Mouse (Mus musculus): ENCODE results near the gene Rapgef4. TPM values are rescaled to one million over a fixed set of nuclear protein-coding genes. Genes with fewer than 3 reads are reported as not detected.

Rapgef4 gene
- polyA plus RNA-seq, 1 experiment from 2014 or later, result 3.0 TPM

DNA sequence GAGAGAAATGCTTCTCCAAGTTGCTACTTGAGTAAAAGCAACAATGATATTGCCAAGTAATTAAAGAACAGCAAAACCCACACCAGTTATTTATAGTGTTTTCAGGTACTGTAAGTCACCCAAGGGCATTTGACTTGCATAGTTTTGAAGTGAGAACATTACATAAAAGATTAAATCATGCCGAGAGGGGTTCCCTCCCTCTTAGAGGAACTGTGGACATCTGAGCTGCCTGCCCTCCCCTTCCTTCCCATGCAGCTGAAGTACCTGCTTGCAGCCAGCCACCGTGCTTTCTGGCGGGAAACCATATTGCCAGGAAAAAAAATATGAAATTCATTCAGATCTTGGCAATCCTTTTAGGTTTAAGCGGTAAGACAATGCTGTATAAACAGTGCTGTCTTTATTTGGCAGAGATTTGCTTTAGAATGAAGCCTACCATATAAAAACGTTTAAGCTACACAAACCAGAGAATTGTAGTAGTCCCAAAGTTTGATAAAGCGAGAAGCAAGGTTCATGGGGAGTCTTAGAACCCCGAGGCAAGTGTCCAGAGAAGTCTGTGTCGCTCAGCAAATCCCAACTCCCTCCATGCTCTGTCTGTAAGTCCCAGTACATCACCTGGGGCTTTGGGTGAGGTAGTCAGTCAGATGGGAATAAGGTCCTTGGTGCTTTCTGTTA lies 174.2 kb downstream of the Rapgef4 start:
- Histone ChIP-seq H3K4me2 (ENCODE audit: low read length) (no peak overlapping the region), H3K27ac (replicated peaks in 1 of 2; ENCODE audit: control insufficient read depth in 1 of 2, insufficient read depth in 1 of 2, low read depth in 2 of 2, low read length in 2 of 2) (peak overlapping the region in 1 of 2 experiments; percentile 41; a peak in 2 of 4 replicates), H3K36me3 (ENCODE audit: control insufficient read depth, insufficient read depth, low read length) (no peaks in the 10 kb centered on the region), H3K27me3 (ENCODE audit: control insufficient read depth, insufficient read depth, low read length) (no peaks in the 10 kb centered on the region), H3K9ac (ENCODE audit: low read length) (no peak overlapping the region), H3K4me1 (ENCODE audit: control insufficient read depth in 2 of 2, insufficient read depth in 2 of 2, low read length in 2 of 2) (peaks cover 21 to 23% of the 10 kb centered on the region in 2 experiments), H3K9me3 (ENCODE audit: control insufficient read depth, low read length) (no peaks in the 10 kb centered on the region), H3K4me3 (ENCODE audit: control insufficient read depth in 1 of 2, insufficient read depth in 1 of 2, low read depth in 1 of 2, low read length in 2 of 2) (no peak overlapping the region)
- no peak for ATAC-seq (ENCODE audit: insufficient number of reproducible peaks, insufficient read depth, low FRiP score, low read depth)
- WGBS, result 40% methylated on average over 8 of the region's 8 CpGs

- Histone ChIP-seq H3K4me1 (ENCODE audit: control insufficient read depth in 2 of 2, insufficient read depth in 2 of 2, low read length in 2 of 2) (peaks cover 20 to 23% of the 10 kb centered on the region in 2 experiments), H3K27ac (replicated peaks in 1 of 2; ENCODE audit: control insufficient read depth in 1 of 2, insufficient read depth in 1 of 2, low read depth in 2 of 2, low read length in 2 of 2) (no peak overlapping the region), H3K36me3 (ENCODE audit: control insufficient read depth, insufficient read depth, low read length) (no peaks in the 10 kb centered on the region), H3K9ac (ENCODE audit: low read length) (no peak overlapping the region), H3K4me2 (ENCODE audit: low read length) (no peak overlapping the region), H3K9me3 (ENCODE audit: control insufficient read depth, low read length) (no peaks in the 10 kb centered on the region), H3K27me3 (ENCODE audit: control insufficient read depth, insufficient read depth, low read length) (no peaks in the 10 kb centered on the region), H3K4me3 (ENCODE audit: control insufficient read depth in 1 of 2, insufficient read depth in 1 of 2, low read depth in 1 of 2, low read length in 2 of 2) (no peak overlapping the region)
- no peak for ATAC-seq (ENCODE audit: insufficient number of reproducible peaks, insufficient read depth, low FRiP score, low read depth)
- 91% methylated on average over 5 of the region's 5 CpGs for WGBS
Measured at GRCm38 (mm10) chr2:72156484-72156883, 175.4 kb downstream of the Rapgef4 start.

DNA sequence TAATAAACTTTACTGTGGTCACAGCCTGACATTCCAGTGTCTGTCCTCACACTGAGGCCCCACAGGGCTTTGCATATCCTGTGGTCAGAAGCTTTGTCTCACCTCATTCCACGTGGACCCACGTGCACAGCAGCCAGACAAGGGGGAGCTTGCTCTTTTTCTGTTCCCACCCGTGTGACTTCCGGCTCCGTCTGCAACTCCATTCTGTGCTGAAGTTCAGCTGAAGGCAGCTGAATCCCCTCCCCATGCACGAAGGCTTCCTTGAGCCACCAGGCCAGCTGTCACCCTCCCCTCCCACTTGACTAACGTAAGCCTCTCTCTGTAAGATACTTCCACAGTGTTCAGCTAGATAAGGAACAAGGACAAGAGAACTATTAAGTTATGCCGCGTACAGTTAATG lies 176.5 kb downstream of the Rapgef4 start:
- H3K9me3 ChIP-seq (ENCODE audit: control insufficient read depth, low read length), result no peaks in the 10 kb centered on the region
- no peaks in the 10 kb centered on the region for H3K36me3 ChIP-seq (ENCODE audit: control insufficient read depth, insufficient read depth, low read length)
- H3K9ac ChIP-seq (ENCODE audit: low read length), result peak overlapping the region; percentile 36; the same call in 1 of the 2 replicates
- ATAC-seq (ENCODE audit: insufficient number of reproducible peaks, insufficient read depth, low FRiP score, low read depth), result no peak
- 4% methylated on average over 9 of the region's 9 CpGs for WGBS
- H3K4me3 ChIP-seq (ENCODE audit: control insufficient read depth in 1 of 2, insufficient read depth in 1 of 2, low read depth in 1 of 2, low read length in 2 of 2), result no peak overlapping the region
- H3K4me2 ChIP-seq (ENCODE audit: low read length), result no peak overlapping the region
- no peaks in the 10 kb centered on the region for H3K27me3 ChIP-seq (ENCODE audit: control insufficient read depth, insufficient read depth, low read length)
- peaks cover 16 to 23% of the 10 kb centered on the region in 2 experiments for H3K4me1 ChIP-seq (ENCODE audit: control insufficient read depth in 2 of 2, insufficient read depth in 2 of 2, low read length in 2 of 2)
- peak overlapping the region in 1 of 2 experiments; percentile 51; a peak in 3 of 4 replicates for H3K27ac ChIP-seq (replicated peaks in 1 of 2; ENCODE audit: control insufficient read depth in 1 of 2, insufficient read depth in 1 of 2, low read depth in 2 of 2, low read length in 2 of 2)

DNA sequence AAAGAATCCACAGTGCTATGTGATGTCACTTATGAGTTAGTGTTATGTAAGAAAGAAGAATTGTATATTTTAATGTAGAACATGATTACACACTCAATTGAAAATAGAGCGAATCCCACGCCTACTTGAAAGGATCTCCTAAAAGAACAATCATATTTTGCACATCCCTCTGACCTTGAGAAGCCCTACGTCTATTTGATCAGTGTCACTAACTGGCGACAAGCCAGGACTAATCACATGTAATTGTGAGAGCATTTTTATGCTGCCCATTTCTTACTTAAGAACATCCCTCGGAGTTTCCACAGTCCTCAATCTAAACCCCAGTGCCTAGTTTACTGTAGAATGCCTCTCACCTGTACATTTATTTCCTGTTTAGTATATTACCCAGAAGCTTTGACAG lies 177.0 kb downstream of the Rapgef4 start:
- no peak overlapping the region; a peak in 1 of 4 replicates for H3K27ac ChIP-seq (replicated peaks in 1 of 2; ENCODE audit: control insufficient read depth in 1 of 2, insufficient read depth in 1 of 2, low read depth in 2 of 2, low read length in 2 of 2)
- H3K9me3 ChIP-seq (ENCODE audit: control insufficient read depth, low read length), result no peaks in the 10 kb centered on the region
- H3K9ac ChIP-seq (ENCODE audit: low read length), result no peak overlapping the region
- 68% methylated on average over 5 of the region's 5 CpGs for WGBS
- no peaks in the 10 kb centered on the region for H3K36me3 ChIP-seq (ENCODE audit: control insufficient read depth, insufficient read depth, low read length)
- no peak overlapping the region for H3K4me2 ChIP-seq (ENCODE audit: low read length)
- no peak overlapping the region for H3K4me3 ChIP-seq (ENCODE audit: control insufficient read depth in 1 of 2, insufficient read depth in 1 of 2, low read depth in 1 of 2, low read length in 2 of 2)
- H3K27me3 ChIP-seq (ENCODE audit: control insufficient read depth, insufficient read depth, low read length), result no peaks in the 10 kb centered on the region
- peaks cover 16 to 23% of the 10 kb centered on the region in 2 experiments for H3K4me1 ChIP-seq (ENCODE audit: control insufficient read depth in 2 of 2, insufficient read depth in 2 of 2, low read length in 2 of 2)
- no peak for ATAC-seq (ENCODE audit: insufficient number of reproducible peaks, insufficient read depth, low FRiP score, low read depth)

GRCm38 (mm10) chr2:72158691-72159225 lies 177.7 kb downstream of the Rapgef4 start:
- 84% methylated on average over 10 of the region's 10 CpGs for WGBS
- ATAC-seq (ENCODE audit: insufficient number of reproducible peaks, insufficient read depth, low FRiP score, low read depth), result no peak

DNA sequence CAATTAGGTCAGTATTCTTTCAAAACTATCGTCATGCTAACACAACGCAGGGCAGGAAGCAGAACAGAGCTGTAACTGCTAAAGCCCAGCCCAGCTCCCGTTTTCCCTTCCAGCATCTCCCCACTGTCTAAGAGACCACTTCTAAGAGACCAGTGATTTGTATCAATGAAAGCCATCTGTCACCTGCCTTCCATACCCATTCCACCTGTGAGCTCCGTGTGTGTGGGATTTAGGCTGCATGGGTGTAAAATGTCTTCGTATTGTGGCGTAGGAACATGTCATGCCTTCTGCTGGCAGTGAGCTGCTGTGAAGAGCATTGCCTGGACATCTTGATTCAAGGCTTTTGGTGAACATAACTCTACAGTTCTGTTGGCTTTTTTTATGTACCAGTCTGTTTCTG lies 178.2 kb downstream of the Rapgef4 start:
- WGBS, result 77% methylated on average over 6 of the region's 6 CpGs
- no peak overlapping the region for H3K27ac ChIP-seq (replicated peaks in 1 of 2; ENCODE audit: control insufficient read depth in 1 of 2, insufficient read depth in 1 of 2, low read depth in 2 of 2, low read length in 2 of 2)
- no peak for ATAC-seq (ENCODE audit: insufficient number of reproducible peaks, insufficient read depth, low FRiP score, low read depth)
- H3K9ac ChIP-seq (ENCODE audit: low read length), result no peak overlapping the region
- H3K36me3 ChIP-seq (ENCODE audit: control insufficient read depth, insufficient read depth, low read length), result no peaks in the 10 kb centered on the region
- H3K27me3 ChIP-seq (ENCODE audit: control insufficient read depth, insufficient read depth, low read length), result no peaks in the 10 kb centered on the region
- peaks cover 13 to 23% of the 10 kb centered on the region in 2 experiments for H3K4me1 ChIP-seq (ENCODE audit: control insufficient read depth in 2 of 2, insufficient read depth in 2 of 2, low read length in 2 of 2)
- no peak overlapping the region for H3K4me3 ChIP-seq (ENCODE audit: control insufficient read depth in 1 of 2, insufficient read depth in 1 of 2, low read depth in 1 of 2, low read length in 2 of 2)
- no peaks in the 10 kb centered on the region for H3K9me3 ChIP-seq (ENCODE audit: control insufficient read depth, low read length)
- H3K4me2 ChIP-seq (ENCODE audit: low read length), result no peak overlapping the region

More at GRCm38 (mm10) chr2:72158691-72159225, 177.7 kb downstream of the Rapgef4 start:
- no peak overlapping the region for H3K4me2 ChIP-seq (ENCODE audit: low read length)
- no peaks in the 10 kb centered on the region for H3K36me3 ChIP-seq (ENCODE audit: control insufficient read depth, insufficient read depth, low read length)
- H3K9me3 ChIP-seq (ENCODE audit: control insufficient read depth, low read length), result no peaks in the 10 kb centered on the region
- H3K4me1 ChIP-seq (ENCODE audit: control insufficient read depth in 2 of 2, insufficient read depth in 2 of 2, low read length in 2 of 2), result peaks cover 13 to 23% of the 10 kb centered on the region in 2 experiments
- no peak overlapping the region for H3K27ac ChIP-seq (replicated peaks in 1 of 2; ENCODE audit: control insufficient read depth in 1 of 2, insufficient read depth in 1 of 2, low read depth in 2 of 2, low read length in 2 of 2)
- no peaks in the 10 kb centered on the region for H3K27me3 ChIP-seq (ENCODE audit: control insufficient read depth, insufficient read depth, low read length)
- no peak overlapping the region for H3K4me3 ChIP-seq (ENCODE audit: control insufficient read depth in 1 of 2, insufficient read depth in 1 of 2, low read depth in 1 of 2, low read length in 2 of 2)
- no peak overlapping the region for H3K9ac ChIP-seq (ENCODE audit: low read length)

DNA sequence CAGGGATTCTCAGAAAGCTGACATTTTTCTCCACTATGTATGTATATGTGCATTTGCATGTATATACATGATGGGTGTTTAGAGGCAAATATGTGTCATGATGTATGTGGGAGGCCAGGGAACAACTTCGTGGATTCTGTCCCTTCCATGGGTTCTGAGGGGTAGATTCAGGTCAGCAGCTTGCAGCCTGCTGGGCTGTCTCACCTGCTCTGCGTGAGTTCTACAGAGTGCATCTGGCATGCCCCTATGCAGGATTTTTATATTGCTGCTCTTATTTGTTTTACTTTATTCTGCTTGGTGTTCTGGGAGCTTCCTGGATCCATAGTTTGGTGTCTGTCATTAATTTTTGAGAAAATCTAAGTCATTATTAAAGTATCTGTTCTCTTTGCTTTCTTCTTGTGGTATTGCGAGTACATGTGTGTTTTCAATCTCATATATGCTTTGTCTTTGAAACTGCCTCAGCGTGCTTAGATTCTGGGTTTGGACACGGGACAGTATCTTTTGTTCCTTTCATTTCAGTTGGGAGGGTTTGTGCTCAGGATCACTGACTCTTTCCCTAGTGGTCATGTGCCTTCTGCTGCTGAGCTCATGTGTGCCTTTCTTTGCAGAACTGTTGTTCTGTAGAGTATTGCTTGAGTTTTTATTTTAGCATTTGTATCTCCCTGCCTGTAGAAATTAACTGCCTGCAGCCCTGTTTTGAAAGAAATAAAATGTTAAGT lies 184.3 kb downstream of the Rapgef4 start:
- peaks cover 22 to 26% of the 10 kb centered on the region in 2 experiments for H3K4me1 ChIP-seq (ENCODE audit: control insufficient read depth in 2 of 2, insufficient read depth in 2 of 2, low read length in 2 of 2)
- H3K4me3 ChIP-seq (ENCODE audit: control insufficient read depth in 1 of 2, insufficient read depth in 1 of 2, low read depth in 1 of 2, low read length in 2 of 2), result no peak overlapping the region
- no peaks in the 10 kb centered on the region for H3K36me3 ChIP-seq (ENCODE audit: control insufficient read depth, insufficient read depth, low read length)
- WGBS, result 81% methylated on average over 5 of the region's 5 CpGs
- no peaks in the 10 kb centered on the region for H3K27me3 ChIP-seq (ENCODE audit: control insufficient read depth, insufficient read depth, low read length)
- no peak overlapping the region for H3K9ac ChIP-seq (ENCODE audit: low read length)
- no peak overlapping the region for H3K27ac ChIP-seq (replicated peaks in 1 of 2; ENCODE audit: control insufficient read depth in 1 of 2, insufficient read depth in 1 of 2, low read depth in 2 of 2, low read length in 2 of 2)
- no peak overlapping the region for H3K4me2 ChIP-seq (ENCODE audit: low read length)
- ATAC-seq (ENCODE audit: insufficient number of reproducible peaks, insufficient read depth, low FRiP score, low read depth), result no peak
- H3K9me3 ChIP-seq (ENCODE audit: control insufficient read depth, low read length), result no peaks in the 10 kb centered on the region
